Mouse (Mus musculus): ENCODE measurements around the gene Nudt16l1. TPM values are rescaled to one million over a fixed set of nuclear protein-coding genes. Genes with fewer than 3 reads are reported as not detected.
A peak's percentile ranks its signal among the peaks of the same experiment; 100 is the strongest.

The Nudt16l1 gene
- total RNA-seq, 2 experiments from 2014 or later: 19.1 to 20.4 TPM

- DNase-seq: no peak
Measured at GRCm38 (mm10) chr16:4957446-4957845, 18.9 kb downstream of the Nudt16l1 start.

- DNase-seq: no peak
Measured at GRCm38 (mm10) chr16:4960260-4960659, 21.7 kb downstream of the Nudt16l1 start.

GRCm38 (mm10) chr16:4963346-4963745 lies 24.8 kb downstream of the Nudt16l1 start:
- DNase-seq: no peak

DNA sequence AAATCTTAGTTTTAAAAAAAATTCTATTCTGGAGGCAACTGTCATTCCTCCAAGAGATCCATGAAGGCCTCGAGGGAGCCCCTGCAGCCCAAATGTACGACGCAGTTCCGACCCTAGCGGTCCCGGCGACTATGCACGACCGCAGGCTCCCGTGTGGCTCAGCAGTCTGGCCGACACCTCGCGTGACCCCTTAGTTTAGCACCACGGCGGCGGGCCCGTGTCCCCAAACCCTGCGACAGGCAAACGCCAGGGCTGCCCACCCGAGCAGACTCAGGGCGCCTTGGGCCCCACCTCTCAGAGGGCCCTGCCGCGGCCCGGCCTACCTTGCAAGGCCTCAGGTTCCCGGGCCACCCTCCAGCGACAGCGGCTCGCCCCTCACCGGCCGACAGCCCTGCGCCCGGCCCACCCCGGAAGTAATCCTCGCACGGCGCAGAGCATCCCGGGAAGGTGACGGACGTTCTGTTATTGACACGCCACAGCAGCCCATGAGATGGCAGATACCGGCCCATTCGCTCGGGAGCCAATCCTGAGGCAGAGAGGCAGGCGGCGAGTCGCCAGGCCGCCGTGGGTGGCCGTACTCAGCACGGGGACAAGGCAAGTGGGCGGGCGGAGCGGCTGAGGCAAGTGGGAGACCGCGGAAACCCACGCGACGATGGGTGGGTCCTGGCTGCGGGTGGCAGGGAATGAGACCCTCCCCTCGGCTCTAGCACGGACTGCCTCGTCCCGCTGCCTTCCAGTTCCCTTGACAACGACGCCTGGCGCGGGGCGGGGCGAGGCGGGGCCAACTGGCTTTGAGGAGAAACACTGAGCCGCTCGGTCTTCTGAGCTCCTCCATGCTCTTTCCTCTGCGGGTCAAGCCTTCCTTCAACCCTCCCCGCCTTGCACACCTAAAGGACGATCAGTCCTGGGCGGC lies 25.5 kb downstream of the Nudt16l1 start, which contains the start of gene Anks3:
Anks3 (minus strand) TSS at position 409 of the 913 bp plus-strand sequence.
- peak; percentile 98 to 99 for DNase-seq

- no peak for DNase-seq
Measured at GRCm38 (mm10) chr16:4964731-4965391, 26.3 kb downstream of the Nudt16l1 start.

- DNase-seq: no peak
Measured at GRCm38 (mm10) chr16:4965392-4966129, 27.0 kb downstream of the Nudt16l1 start.

GRCm38 (mm10) chr16:4968426-4968825 lies 29.9 kb downstream of the Nudt16l1 start:
- DNase-seq: no peak

GRCm38 (mm10) chr16:4969055-4969843 lies 30.7 kb downstream of the Nudt16l1 start:
- peak in 1 of 2 experiments; percentile 23 for DNase-seq

GRCm38 (mm10) chr16:4971626-4972025 lies 33.1 kb downstream of the Nudt16l1 start:
- DNase-seq: peak in 1 of 2 experiments; percentile 22

DNA sequence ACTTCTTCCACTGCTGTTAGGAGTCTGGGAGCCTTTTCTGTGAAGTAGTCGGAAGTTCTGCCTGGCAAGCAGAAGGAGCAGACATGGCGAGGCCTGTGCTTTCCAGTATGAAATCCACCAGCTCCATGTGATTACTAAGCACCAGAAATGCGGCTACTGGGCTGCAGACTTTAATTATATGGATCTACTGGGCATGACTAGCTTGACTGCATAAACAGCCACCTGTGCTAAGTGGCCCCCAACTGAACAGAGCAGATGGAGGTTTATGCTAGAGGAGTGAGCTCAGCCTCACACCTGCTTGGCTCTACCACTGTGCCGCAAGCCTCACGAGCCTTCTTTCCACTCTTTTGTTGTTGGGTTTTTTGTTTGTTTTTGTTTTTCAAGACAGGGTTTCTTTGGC lies 36.0 kb downstream of the Nudt16l1 start:
- DNase-seq: no peak

DNA sequence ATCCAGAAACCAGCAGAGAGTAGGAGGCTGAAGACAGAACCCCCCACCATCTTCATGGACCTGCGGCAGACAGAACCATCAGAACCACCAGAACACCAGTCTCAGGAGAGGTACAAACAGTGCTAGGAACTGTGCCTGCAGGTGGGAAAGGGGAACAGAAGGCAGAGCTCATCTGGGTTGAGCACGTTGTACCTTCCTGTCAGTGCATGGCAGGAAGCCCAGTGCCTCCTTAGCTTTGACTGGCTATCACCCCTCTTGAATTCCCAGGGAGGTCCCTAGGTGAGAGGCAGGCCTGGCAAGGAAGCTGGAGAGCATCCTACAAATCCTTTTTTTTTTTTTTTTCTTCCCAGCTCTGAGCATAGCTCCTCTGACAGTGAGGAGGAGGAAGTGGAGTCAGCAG lies 37.6 kb downstream of the Nudt16l1 start:
- no peak for DNase-seq

DNA sequence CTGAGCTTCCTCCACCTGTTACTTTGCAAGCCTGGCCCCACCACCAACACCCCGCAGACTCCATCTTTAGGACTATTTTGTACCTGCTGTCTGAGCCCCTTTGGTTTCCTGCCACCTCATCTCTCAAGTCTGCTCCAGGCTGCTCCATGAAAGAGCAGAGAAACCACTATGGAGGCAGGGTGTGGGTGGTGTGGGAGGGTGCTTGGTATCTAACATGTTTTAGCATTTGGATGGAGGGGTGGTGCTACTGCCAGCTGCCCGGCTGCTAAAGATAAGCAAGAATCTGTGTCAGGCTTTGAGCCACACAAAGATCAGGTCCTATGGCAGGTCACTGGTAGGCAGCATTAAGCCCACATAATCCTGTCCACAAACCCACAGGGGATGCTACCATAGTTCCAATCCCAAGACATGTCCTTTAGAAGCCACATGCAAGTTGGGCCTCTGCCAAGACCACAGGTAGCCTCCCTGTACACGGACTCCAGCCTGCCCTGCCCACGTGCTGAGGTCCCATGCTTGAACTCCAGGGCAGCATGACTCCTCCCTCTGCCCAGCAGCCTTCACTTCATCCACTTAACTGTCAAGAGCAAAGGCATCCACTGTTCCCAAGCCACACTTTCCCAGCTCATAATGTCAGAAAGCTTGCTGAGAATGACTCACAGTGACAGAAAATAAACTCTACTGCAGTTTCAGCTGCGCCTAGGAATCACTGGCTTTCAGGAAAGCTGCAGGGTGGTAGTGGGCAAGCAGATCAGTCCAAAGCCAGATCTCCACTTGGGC lies 39.9 kb downstream of the Nudt16l1 start:
- peak; percentile 28 to 35 for DNase-seq

- peak in 1 of 2 experiments; percentile 36 for DNase-seq
Measured at GRCm38 (mm10) chr16:4979755-4980380, 41.3 kb downstream of the Nudt16l1 start.

DNA sequence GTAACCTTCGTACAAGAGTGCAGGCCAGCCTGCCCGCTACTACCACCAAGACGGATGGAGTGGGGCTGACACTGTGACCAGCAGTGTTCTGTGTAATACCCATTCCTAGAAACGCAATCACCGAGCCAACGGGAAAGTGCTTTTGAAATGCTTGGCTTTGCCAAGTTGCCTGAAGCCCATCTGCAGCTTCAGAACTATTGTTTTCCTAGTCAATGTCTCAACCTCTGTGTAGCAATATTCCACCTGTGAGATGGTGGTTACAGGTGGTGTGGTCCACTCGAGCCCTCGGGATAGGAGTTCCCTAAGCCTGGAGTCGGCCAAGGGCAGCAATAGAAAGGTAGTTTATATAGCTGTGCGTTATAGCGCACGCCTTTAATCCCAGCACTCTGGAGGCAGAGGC lies 46.2 kb downstream of the Nudt16l1 start:
- DNase-seq: no peak

Other genes starting within 250 kb of the Nudt16l1 start
- gene Nmral1, start 219.4 kb upstream of the Nudt16l1 start, total RNA-seq (2021): 1 to 10 TPM; 2.0 to 3.0 TPM
- 10 to 100 TPM; 76.9 to 95.9 TPM for gene Hmox2, start 212.4 kb upstream of the Nudt16l1 start, total RNA-seq (2021)
- gene Cdip1, start 148.5 kb upstream of the Nudt16l1 start, total RNA-seq (2021): 10 to 100 TPM; 60.1 to 68.1 TPM
- under 1 TPM in 1 of 2 experiments, not detected in 1; 0.51 TPM for gene 4930562C15Rik, start 103.3 kb upstream of the Nudt16l1 start, total RNA-seq (2021)
- gene Ubald1, start 58.4 kb upstream of the Nudt16l1 start, total RNA-seq (2021): 10 to 100 TPM; 14.3 to 19.7 TPM
- gene Mgrn1, start 52.5 kb upstream of the Nudt16l1 start, total RNA-seq (2021): 100 to 1,000 TPM; 165 to 167 TPM
- gene Anks3, start 25.4 kb downstream of the Nudt16l1 start, total RNA-seq (2021): 10 to 100 TPM; 11.3 to 14.7 TPM
- not detected for gene Sept12, start 59.1 kb downstream of the Nudt16l1 start, total RNA-seq (2021)
- gene Smim22, start 68.5 kb downstream of the Nudt16l1 start, total RNA-seq (2021): not detected
- 10 to 100 TPM; 14.0 to 18.8 TPM for gene Rogdi, start 74.8 kb downstream of the Nudt16l1 start, total RNA-seq (2021)
- gene Glyr1, start 111.1 kb downstream of the Nudt16l1 start, total RNA-seq (2021): 10 to 100 TPM; 40.6 to 43.3 TPM
- 10 to 100 TPM; 21.3 to 23.2 TPM for gene Ubn1, start 111.3 kb downstream of the Nudt16l1 start, total RNA-seq (2021)
- gene Ppl, start 193.7 kb downstream of the Nudt16l1 start, total RNA-seq (2021): 1 to 10 TPM; 4.9 to 6.8 TPM
- gene Sec14l5, start 208.3 kb downstream of the Nudt16l1 start, total RNA-seq (2021): under 1 TPM; 0.55 to 0.72 TPM

All from heart, adult 18-20 months (tissue).